Mouse (Mus musculus) forebrain, embryonic 14.5 days (tissue): ENCODE measurements around the gene Twnk. TPM values are rescaled to one million over a fixed set of nuclear protein-coding genes. Genes with fewer than 3 reads are reported as not detected.
A peak's percentile ranks its signal among the peaks of the same experiment; 100 is the strongest.

Experiments
- ATAC-seq: fragments of 200-750 bp; cut with Nextera tagmentation; 2 replicates; pipeline ENCODE4 v1.8.0; 2017; ENCODE audit warnings: mild to moderate bottlenecking, moderate library complexity
- DNase-seq: peaks from one replicate; pipeline ENCODE4 v3.0.0-alpha.2; 2015; ENCODE audit warnings: low spot score
- H3K27ac ChIP-seq: fragments of 300-500 bp; sonication (generic); 2 replicates; pipeline ENCODE4 v1.5.1; 2014; ENCODE audit warnings: low read depth, mild to moderate bottlenecking, control low read depth, low read length, moderate library complexity
- H3K27me3 ChIP-seq: fragments of 300-500 bp; sonication (generic); replicated peaks from 2 replicates; pipeline ENCODE4 v1.6.1; 2014; ENCODE audit warnings: low read length, control low read depth, mixed read lengths; ENCODE audit not compliant: control insufficient read depth, insufficient read depth
- H3K36me3 ChIP-seq: fragments of 300-500 bp; sonication (generic); 2 replicates; pipeline ENCODE4 v1.6.1; 2014; ENCODE audit warnings: low read length, control low read depth; ENCODE audit not compliant: control insufficient read depth, insufficient read depth
- H3K4me1 ChIP-seq: fragments of 300-500 bp; sonication (generic); 2 replicates; pipeline ENCODE4 v1.6.1; 2014; ENCODE audit warnings: antibody characterized with exemption, low read length, control low read depth; ENCODE audit not compliant: control insufficient read depth, insufficient read depth
- H3K4me2 ChIP-seq: fragments of 300-500 bp; sonication (generic); 2 replicates; pipeline ENCODE4 v1.6.1; 2014; ENCODE audit warnings: mild to moderate bottlenecking, control low read depth, low read length
- H3K4me3 ChIP-seq: fragments of 300-500 bp; sonication (generic); 2 replicates; pipeline ENCODE4 v1.5.1; 2014; ENCODE audit warnings: low read depth, low read length, control low read depth
- H3K9ac ChIP-seq: fragments of 300-500 bp; sonication (generic); 2 replicates; pipeline ENCODE4 v1.6.1; 2014; ENCODE audit warnings: mild to moderate bottlenecking, low read length, control low read depth, moderate library complexity
- H3K9me3 ChIP-seq: fragments of 300-500 bp; sonication (generic); replicated peaks from 2 replicates; pipeline ENCODE4 v1.6.1; 2016; ENCODE audit warnings: low read length, control low read depth, mixed read lengths; ENCODE audit not compliant: control insufficient read depth
- WGBS: fragments of 180-500 bp; shearing (Covaris S2); extraction: QIAGEN DNeasy Blood & Tissue Kit; methylation state at CpG from one replicate; pipeline ENCODE4 v1.1.7; 2014; 5-methylcytosine and 5-hydroxymethylcytosine counted together
- polyA plus RNA-seq: library from polyadenylated mRNA; unstranded; fragments of >200 nt; fragmentation: Nextera tagmentation; extraction: Ambion mirVana; gene quantifications from 2 replicates; pipeline ENCODE4 v1.2.1, GENCODE M21; 2014

The Twnk gene
- polyA plus RNA-seq, 1 experiment from 2014 or later, result 10.6 TPM

GRCm38 (mm10) chr19:44984420-44984819 lies 21.0 kb upstream of the Twnk start:
- Histone ChIP-seq H3K4me1 (no peaks in the 10 kb centered on the region; the same call in 1 of the 2 replicates), H3K4me3 (no peak overlapping the region), H3K36me3 (peaks cover 32% of the 10 kb centered on the region), H3K9me3 (no peaks in the 10 kb centered on the region), H3K9ac (no peak overlapping the region), H3K4me2 (no peak overlapping the region), H3K27me3 (no peaks in the 10 kb centered on the region), H3K27ac (no peak overlapping the region)
- ATAC-seq, result no peak
- DNase-seq, result no peak
- 95% methylated on average over 4 of the region's 4 CpGs for WGBS

- DNase-seq (no peak), ATAC-seq (no peak)
- no peak overlapping the region for H3K4me2 ChIP-seq
- no peaks in the 10 kb centered on the region for H3K27me3 ChIP-seq
- H3K9ac ChIP-seq, result no peak overlapping the region
- no peak overlapping the region for H3K4me3 ChIP-seq
- H3K36me3 ChIP-seq, result peaks cover 25% of the 10 kb centered on the region
- H3K9me3 ChIP-seq, result no peaks in the 10 kb centered on the region
- 69% methylated on average over 5 of the region's 5 CpGs for WGBS
- peaks cover 7% of the 10 kb centered on the region for H3K4me1 ChIP-seq
- H3K27ac ChIP-seq, result no peak overlapping the region
Measured at GRCm38 (mm10) chr19:44985159-44985988, 20.1 kb upstream of the Twnk start.

GRCm38 (mm10) chr19:44987004-44987403 lies 18.5 kb upstream of the Twnk start:
- Histone ChIP-seq H3K9ac (no peak overlapping the region), H3K9me3 (no peaks in the 10 kb centered on the region), H3K36me3 (peaks cover 11% of the 10 kb centered on the region; the same call in 1 of the 2 replicates), H3K27me3 (no peaks in the 10 kb centered on the region), H3K27ac (no peak overlapping the region), H3K4me3 (no peak overlapping the region), H3K4me2 (no peak overlapping the region), H3K4me1 (peaks cover 7% of the 10 kb centered on the region)
- 67% methylated on average over 6 of the region's 6 CpGs for WGBS
- DNase-seq, result no peak
- no peak for ATAC-seq

GRCm38 (mm10) chr19:44987851-44988250 lies 17.6 kb upstream of the Twnk start:
- WGBS, result 57% methylated on average over 6 of the region's 6 CpGs
- H3K4me3 ChIP-seq, result no peak overlapping the region
- peaks cover 7% of the 10 kb centered on the region for H3K4me1 ChIP-seq
- no peak overlapping the region for H3K4me2 ChIP-seq
- peaks cover 13% of the 10 kb centered on the region for H3K36me3 ChIP-seq
- no peak overlapping the region for H3K27ac ChIP-seq
- peak; percentile 64 for DNase-seq
- no peaks in the 10 kb centered on the region for H3K9me3 ChIP-seq
- peak; percentile 33; the same call in 1 of the 2 replicates for ATAC-seq
- H3K27me3 ChIP-seq, result no peaks in the 10 kb centered on the region
- no peak overlapping the region for H3K9ac ChIP-seq

GRCm38 (mm10) chr19:44988321-44988720 lies 17.1 kb upstream of the Twnk start:
- H3K27me3 ChIP-seq, result no peaks in the 10 kb centered on the region
- H3K4me3 ChIP-seq, result peak overlapping the region; percentile 70
- peaks cover 13% of the 10 kb centered on the region for H3K36me3 ChIP-seq
- no peaks in the 10 kb centered on the region for H3K9me3 ChIP-seq
- H3K4me2 ChIP-seq, result peak overlapping the region; percentile 92
- ATAC-seq (no peak), DNase-seq (no peak)
- peaks cover 7% of the 10 kb centered on the region for H3K4me1 ChIP-seq
- H3K27ac ChIP-seq, result no peak overlapping the region
- 38% methylated on average over 9 of the region's 9 CpGs for WGBS
- H3K9ac ChIP-seq, result peak overlapping the region; percentile 93

- ATAC-seq (peak; percentile 82), DNase-seq (peak; percentile 79)
- H3K9me3 ChIP-seq, result no peaks in the 10 kb centered on the region
- WGBS, result under 1% methylated on average over 38 of the region's 58 CpGs
- peaks cover 7% of the 10 kb centered on the region for H3K4me1 ChIP-seq
- H3K27ac ChIP-seq, result peak within 1 kb of the TSS; percentile 24; the same call in 1 of the 2 replicates
- peak within 1 kb of the TSS; percentile 93 for H3K9ac ChIP-seq
- H3K27me3 ChIP-seq, result no peaks in the 10 kb centered on the region
- peak within 1 kb of the TSS; percentile 70 for H3K4me3 ChIP-seq
- H3K36me3 ChIP-seq, result peaks cover 17% of the 10 kb centered on the region
- peak within 1 kb of the TSS; percentile 92 for H3K4me2 ChIP-seq
Measured at GRCm38 (mm10) chr19:44988831-44989566, 16.5 kb upstream of the Twnk start, which contains the start of gene Sema4g. Gene Sema4g, plus strand, starts transcription at chr19:44989101.

DNA sequence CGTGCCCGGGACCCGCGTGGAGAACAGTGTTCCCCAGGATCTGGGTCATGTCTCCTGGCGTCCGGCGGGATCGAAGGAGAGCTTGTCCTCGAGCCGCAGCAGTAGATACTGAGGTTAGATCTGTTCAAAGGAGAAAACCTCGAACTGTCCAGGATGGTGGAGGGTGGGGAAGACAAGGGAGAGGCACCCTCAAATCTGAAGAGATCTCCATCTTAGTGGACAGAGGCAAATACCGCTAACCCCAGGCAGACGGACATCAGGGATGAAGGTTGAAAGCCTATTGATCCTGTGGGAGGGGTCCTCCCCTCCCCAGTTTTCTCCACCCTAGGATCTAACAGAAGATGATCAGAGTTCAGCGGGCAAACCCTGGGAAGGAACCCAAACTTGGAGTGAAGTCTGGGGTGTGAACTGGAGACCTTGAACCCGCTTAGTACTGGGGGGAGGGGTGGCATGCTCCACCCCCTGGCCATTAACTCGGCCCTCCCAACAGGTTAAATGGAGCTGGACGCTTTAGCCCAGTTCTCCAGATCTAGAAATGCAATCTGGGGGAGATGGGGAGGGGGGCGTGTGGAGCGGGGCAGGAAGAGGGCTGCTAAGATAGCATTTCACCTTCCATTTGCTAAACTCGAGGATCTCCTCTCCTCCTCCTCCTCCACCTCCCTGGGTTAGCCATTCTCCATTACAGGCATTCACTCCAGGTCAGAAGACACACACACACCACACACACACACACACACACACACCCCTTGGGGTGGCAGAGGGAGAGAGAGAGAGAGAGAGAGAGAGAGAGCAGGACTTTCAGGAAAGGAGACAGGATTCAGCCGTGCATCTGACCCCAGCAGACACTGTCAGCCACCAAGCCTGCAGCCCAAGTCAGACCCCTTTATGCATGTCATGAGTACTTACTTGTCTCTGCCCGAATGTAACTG lies 15.6 kb upstream of the Twnk start:
- Histone ChIP-seq H3K4me2 (peak overlapping the region; percentile 92), H3K9ac (peak overlapping the region; percentile 93), H3K36me3 (peaks cover 18% of the 10 kb centered on the region), H3K4me3 (peak overlapping the region; percentile 70), H3K9me3 (no peaks in the 10 kb centered on the region), H3K4me1 (peaks cover 7% of the 10 kb centered on the region), H3K27ac (0 out of 2 replicates have a peak overlapping the region, but pooled peaks have one; percentile 24), H3K27me3 (no peaks in the 10 kb centered on the region)
- ATAC-seq (peak; percentile 30; the same call in 1 of the 2 replicates), DNase-seq (no peak)
- 3% methylated on average over 22 of the region's 22 CpGs for WGBS

GRCm38 (mm10) chr19:44991031-44991430 lies 14.4 kb upstream of the Twnk start:
- no peak for DNase-seq
- 85% methylated on average over 8 of the region's 8 CpGs for WGBS
- H3K4me3 ChIP-seq, result no peak overlapping the region
- no peak overlapping the region for H3K4me2 ChIP-seq
- peaks cover 18% of the 10 kb centered on the region for H3K36me3 ChIP-seq
- H3K9ac ChIP-seq, result no peak overlapping the region
- no peaks in the 10 kb centered on the region for H3K9me3 ChIP-seq
- H3K4me1 ChIP-seq, result peaks cover 7% of the 10 kb centered on the region
- H3K27me3 ChIP-seq, result no peaks in the 10 kb centered on the region
- ATAC-seq, result no peak
- no peak overlapping the region for H3K27ac ChIP-seq
